Mouse (Mus musculus) gastrocnemius, adult 18-20 months (tissue): ENCODE measurements around the gene Crot. TPM values are rescaled to one million over a fixed set of nuclear protein-coding genes. Genes with fewer than 3 reads are reported as not detected.
"Not testable (repeated sequence)": the region's sequence is repeated elsewhere in the genome, so short reads cannot be mapped to it uniquely, and the experiment has no call there.

ENCODE experiments used
- DNase-seq: peaks from one replicate; pipeline ENCODE4 v3.0.0; 2021; ENCODE audit warnings: low spot score
- long read RNA-seq, 2 experiments: library from polyadenylated mRNA; stranded (forward); transcript quantifications; one replicate each; pipeline ENCODE4 v2.0.0; 2021
- total RNA-seq, 2 experiments: library from RNA; stranded (reverse); gene quantifications; 2 replicates each; pipeline ENCODE4 v1.2.3; 2021

The Crot gene
- 10 to 100 TPM; 26.6 to 26.7 TPM for total RNA-seq
- long read RNA-seq, experiment 1, transcript Crot-201 (18 exons, 2,996 nt): major isoform, 61 of 90 reads
- long read RNA-seq, experiment 1, partial matches to known transcripts: 7 of 90 reads
- long read RNA-seq, experiment 1, other reads (novel, unspliced or antisense): 22 of 90 reads
- long read RNA-seq, experiment 2, transcript Crot-201 (18 exons, 2,996 nt): major isoform, 40 of 60 reads
- long read RNA-seq, experiment 2, partial matches to known transcripts: 5 of 60 reads
- long read RNA-seq, experiment 2, other reads (novel, unspliced or antisense): 15 of 60 reads

DNA sequence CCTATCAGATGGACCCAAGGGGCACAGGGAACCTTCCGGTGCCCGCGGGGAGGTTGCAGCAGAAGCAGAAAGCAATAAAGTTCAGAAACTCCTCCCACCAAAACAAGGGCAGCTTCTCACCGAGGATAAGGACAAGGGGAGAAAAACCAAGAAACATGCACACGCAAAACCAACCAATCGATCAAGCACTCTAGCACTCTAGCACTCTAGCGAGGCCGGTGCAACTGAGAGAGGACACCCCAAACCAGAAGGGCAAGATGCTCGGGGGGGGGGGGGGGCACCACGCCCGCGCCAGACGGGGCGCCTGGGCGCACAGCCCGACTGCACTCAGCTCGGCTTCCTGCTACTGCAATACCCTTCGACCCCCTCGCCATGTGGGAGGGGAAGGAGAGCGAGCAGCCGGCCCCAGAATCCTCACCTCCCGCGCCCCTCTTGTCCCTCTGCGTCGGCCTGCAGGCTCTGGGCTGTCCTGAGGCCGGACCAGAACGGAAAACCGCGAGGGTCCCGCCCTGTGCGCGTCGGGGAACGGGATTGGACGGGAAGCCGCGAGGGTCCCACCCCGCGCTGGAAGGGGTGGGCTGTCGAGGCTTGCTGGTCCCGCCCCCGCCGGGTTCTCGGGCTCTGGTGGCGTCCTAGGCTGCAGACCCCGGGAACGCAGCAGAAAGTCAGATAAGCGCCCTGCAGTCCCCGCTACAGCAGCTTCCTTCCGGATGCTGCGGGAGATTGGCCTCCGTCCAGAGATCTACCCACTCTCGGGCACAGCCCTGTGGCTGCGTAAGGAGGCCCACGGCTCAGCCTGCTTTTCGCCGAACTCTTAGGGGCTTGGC is at the start of gene Crot:
TSS of gene Crot (minus strand) at position 639 of the 827 bp plus-strand sequence.
- DNase-seq: peak; percentile 93

DNA sequence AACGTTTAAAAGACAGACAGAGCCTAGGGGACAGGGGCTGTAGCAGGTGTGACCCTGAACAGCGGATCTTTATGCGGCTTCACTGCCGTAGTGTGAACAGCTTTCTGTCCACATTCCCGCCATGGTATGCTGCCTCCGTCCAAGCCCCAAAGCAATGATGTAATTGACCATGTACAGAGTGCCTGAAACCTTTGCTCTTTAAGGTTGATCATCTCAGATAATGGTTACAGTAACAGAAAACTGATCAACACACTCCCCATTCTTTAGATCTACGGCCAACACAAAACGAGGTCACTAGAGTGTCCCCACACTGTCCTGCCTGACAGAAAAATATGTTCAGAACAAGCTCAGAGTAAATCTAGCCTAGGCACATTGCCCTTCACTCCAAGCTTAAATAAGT is 48.8 kb upstream of the Crot start:
- no peak for DNase-seq

DNA sequence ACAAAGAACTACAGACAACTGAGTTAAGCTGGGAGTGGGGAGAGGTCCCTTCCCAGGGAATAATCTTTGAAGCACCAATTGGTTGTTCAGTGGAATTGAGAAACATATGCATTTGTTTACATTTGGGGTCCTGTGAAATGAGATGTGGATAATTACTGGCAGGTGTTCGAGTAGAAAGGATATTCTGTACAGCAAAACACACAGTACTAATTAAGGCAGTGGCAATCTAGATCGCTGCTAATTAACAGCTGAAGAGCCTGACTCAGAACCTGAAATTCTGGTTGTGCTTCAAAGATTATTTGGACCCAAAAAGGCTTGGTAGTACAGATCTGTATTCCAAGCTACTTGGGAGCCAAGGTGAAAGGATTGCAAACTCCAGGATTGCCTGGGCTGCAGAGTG is 47.7 kb upstream of the Crot start:
- no peak for DNase-seq

DNA sequence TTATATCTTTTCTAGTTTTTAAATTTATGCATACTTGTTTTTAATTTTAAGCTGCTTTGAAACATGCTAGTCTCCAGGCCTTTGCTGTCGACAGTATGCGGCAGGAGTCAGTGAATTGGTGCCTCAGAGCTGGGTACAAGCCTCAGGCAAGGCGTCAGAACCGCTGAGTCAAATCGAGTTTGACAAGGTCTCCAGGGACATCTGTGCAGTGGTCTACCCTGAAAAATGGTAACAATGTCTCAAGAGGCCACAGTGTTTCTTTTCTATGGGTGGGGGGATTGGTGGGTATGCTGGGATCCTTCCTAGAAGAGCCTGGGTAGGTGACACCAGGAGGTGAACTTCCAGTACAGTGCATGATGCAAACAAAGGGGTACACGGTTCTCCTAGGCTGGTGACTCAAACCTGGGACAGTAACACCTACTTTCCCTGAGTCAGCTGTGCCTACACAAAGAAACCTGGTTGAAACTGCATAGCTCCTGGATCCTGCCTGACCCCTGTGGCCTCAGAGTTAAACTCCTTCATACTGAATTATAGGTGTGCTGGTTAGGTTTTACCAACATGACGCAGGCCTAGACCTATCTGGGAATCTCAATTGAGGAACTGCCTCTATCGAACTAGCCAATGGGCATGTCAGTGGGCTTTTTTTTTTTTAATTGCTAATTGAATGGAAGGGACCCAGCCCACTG is 46.6 kb upstream of the Crot start:
- no peak for DNase-seq

DNA sequence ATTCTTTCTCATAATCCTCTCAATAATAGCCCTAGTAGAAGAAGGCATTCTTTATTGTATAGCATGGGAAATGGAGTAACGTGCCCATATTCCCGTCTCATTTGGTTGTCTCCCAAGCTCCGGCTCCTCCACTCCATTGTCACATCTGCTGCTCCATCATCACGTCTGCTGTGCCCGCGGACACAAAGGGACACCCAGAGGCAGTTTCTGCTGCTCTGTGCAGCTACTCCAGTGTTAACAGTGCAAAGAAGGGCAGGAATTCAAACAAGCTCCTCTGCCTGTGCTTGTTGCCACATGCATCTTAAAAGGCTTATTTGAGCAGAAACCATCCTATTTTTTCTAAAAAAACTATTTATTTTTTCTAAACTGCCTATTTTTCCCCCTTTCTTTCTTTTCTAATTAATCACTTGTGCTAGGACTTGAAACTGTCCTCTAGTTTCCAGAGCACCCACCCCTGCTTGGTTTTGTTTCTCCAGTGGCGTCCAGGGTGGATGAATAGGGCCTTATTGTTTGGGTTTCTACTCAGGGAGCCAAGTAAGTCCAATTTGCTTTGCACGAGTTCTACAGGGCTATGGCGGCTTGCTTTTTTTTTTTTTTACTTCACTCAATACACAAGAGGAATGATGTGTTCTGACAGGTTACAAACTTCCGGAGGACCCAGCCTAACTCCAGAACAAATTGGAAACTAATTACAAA is 45.7 kb upstream of the Crot start:
- no peak for DNase-seq

DNA sequence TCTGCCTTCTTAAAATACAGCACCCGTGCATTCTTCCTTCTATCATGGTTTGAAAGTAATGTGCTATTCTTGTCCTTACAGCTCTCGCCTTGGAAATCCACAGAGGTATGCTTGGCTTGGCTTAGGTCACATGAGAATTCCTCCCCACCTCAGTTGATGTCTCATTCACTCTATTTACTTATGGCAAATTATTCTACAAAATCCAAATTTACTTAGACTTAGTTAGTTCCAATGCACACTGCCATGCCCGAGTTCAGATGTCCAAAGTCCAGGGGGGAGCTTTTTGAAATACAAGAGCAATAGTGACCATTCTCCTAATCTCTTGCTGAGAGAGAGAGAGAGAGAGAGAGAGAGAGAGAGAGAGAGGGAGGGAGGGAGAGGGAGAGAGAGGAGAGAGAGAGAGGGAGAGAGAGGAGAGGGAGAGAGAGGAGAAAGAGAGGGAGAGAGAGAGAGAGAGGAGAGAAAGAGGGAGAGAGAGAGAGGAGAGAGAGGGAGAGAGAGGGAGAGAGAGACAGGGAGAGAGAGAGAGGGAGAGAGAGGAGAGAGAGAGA is 43.6 kb upstream of the Crot start:
- no peak for DNase-seq

DNA sequence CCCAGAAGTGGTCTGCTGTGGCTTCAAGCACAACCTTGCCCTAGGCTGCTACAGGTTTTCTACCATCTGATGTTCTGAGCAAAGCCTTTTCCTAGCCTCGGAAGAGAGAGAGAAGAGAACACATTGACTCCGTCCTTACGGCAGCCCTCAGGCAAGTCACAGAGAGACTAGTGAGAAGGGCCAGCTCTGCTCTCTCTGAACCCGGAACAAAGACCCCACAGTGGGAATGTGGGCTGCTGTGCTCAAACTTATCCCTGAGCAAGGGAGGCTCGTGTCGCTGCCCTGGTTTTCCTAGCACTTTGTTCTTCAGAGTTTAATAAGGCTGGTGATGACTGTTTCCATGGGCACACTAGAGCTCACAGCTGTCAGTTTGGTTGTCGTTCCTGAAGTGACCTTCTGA is 42.9 kb upstream of the Crot start:
- no peak for DNase-seq

DNA sequence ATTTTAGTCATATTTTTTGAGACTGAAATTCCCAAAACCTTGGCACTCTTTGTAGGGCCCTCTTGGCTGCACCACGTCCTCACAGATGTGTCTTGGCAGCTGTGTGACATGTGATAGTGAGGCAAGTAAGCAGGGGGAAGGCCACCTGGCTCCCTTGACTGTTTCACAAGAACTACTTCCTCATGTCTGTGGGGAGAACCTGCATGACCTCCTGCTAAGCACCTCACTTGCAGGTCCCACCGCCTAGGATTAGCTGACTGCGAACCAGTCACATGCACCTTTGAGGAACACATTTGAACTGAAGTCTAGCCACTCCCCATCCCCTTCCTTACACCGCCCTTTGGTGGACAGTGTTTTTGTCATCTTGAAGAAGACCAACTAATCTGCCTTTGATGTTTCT is 40.2 kb upstream of the Crot start:
- DNase-seq: no peak

DNA sequence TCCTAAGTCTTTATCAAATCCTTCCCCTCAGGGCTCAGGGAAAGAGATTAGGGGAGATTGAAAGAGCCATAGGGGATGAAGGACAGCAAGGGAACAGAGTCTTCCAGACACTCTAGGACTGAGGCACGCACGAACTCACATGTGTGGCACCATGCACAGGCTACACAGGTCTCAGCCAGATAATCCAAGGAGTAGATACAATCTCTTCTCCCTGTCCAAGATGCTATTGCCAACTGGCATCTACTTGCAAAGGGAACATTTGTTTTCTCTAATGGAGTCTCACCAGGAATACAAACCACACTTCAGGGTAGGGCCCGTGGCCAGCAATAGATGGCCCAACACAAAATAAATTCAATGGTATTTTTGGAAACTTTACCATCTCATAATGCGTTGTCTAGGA is 38.3 kb upstream of the Crot start:
- no peak for DNase-seq

DNA sequence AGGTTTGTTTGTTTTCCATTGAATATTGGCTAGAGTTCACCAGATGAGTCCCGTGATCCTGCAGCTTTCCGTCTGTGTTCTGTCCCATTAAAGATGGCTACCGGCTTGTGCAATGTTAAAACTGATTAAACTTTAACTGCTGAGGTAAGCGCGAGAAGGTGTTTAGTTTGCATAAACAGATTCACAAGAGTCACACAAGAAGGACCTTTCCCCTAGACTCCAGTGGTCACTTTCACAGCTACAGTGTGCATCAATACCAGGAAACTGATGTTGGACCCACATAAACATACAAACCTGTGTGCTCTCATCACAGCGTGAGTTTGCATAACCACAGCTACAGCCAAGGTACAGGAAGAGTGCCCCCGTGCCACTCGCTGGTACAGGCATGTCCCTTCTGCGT is 37.4 kb upstream of the Crot start:
- DNase-seq: no peak

DNA sequence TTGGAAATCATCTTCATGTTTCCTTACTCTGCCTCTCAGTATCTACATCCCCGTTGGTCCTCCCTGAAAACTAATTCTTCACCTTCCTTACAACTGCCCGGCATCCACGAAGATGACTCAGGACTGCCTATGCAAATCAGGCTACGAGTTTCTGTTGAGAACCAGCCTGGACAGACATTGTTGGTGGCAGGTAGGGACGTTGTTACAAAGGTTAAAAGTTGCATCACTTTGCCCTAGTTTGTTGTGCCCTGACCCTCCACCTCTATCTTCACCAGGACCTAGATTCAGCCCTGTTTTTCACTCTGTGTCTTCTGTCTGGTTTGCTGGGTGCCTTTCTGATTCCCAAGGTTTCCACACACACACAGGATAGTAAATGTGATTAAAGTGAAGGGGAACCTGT is 36.7 kb upstream of the Crot start:
- DNase-seq: no peak

DNA sequence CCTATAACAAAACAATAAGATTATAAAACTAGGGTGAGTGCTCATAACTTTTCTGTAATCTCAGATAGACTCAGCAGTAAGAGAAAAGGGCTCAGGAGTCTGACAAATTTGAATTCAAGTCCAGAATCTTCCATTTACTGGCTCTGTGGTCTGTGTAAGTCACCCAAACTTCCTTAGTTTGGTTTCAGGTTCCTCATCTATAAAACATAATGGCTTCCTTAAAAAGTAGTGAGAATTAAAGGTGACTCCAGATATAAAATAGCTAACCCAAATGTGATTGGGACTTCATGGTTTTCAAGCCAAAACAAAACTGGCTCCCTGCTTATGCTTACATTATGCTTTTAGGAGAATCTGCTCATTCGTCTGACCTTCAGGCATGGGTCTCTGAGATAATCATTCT is 35.5 kb upstream of the Crot start:
- no peak for DNase-seq

DNA sequence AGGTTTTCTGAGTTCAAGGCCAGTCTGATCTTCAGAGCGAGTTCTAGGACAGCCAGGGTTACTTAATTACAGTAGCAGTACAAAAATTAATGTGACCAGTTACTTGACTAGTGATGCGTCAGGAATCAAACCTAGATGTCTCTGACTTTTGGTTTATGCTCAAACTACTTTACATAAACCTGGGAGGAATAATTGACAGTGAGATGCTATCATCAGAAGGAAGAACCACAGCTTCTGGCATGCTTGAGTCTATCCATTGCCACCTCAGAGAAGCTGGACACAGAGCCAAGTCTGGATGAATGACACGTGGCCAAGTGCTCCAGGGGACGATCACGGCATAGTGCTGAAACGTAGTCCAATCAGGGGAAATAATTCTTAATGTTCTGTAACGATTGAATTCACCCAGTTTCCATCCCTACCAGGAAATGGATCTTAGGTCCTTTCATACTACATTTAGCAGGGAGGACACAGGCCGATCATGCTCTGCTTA is 35.0 kb upstream of the Crot start:
- DNase-seq: no peak

DNA sequence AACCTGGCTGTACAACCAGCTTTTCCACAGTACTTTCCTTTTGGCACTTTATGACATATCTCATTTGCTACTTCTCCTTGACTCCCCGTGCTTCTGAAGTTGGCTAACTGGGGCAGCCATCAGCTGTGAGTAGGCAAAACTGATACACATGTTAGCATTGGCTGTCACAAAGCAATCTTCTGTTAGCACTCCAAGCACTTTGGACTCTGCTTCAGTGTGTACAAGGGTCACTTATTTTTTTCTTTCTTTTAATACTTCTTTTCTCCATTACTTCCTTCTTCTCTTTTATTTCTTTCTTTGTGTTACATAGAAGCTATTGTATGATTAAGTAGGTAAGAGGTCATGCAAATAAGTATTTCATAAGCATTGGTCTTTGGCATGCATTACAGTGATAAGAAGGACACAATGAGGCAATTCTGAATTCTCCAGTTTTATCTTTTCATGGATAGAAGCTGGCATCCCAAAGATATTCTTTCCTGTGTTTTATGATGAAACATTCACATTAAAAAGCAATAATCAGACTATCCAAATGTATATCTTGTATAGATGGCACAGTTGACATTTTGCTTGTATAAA is 31.2 kb upstream of the Crot start:
- no peak for DNase-seq

DNA sequence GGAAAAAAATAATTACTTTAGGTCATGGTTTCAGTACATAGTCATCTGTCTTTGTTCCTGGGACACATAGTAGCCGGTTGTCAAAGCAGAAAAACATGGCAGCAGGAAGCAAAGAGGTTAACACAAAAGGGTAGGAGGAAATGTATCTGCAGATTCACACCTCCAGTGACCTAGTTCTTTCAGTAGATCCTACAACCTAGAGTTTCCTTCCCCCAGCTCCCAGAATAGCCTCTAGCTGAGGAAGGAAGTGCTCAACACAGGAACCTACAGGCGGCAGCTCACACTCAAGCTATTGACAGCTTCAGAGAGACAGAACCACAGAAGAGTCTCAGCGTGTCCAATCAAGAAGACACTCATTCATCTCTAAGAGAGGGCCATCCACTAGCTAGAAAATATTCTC is 18.2 kb upstream of the Crot start:
- peak; percentile 52 for DNase-seq

DNA sequence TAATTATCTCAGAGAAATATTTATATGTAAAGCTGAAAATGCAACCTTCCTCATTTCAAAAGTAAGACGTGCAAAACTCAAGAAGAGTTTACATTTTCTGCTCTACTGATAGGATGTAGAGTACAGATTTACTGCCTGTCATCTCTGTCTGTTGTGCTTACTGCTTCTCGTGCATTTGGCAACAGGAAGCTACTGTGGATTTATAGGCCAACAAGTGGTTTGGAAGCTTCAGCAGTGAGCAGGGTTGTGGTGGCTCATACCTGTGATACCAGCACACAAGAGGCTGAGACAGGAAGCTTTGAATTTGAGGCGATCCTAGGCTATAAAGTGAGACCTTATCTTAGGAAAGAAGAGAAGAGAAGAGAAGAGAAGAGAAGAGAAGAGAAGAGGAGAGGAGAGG is 17.6 kb upstream of the Crot start:
- DNase-seq: no peak

DNA sequence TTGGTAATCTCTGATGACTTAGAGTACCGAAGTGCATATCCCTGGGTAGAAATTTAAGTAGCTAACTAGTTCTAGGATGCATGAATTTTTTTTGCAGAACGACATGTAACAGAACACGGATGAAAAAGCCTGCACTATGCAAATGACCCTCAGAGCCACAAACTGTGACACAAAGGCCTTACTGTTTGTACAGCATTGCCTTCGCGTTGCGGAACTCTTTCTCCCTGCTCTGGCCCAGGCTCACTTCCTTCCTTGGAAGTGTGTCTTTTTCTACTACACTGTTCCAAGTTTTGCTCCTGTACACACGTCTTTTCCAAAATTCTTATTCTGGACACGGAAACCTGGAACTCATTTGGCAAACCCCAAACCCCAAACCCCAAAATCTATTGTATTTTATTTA is 14.2 kb upstream of the Crot start:
- no peak for DNase-seq

DNA sequence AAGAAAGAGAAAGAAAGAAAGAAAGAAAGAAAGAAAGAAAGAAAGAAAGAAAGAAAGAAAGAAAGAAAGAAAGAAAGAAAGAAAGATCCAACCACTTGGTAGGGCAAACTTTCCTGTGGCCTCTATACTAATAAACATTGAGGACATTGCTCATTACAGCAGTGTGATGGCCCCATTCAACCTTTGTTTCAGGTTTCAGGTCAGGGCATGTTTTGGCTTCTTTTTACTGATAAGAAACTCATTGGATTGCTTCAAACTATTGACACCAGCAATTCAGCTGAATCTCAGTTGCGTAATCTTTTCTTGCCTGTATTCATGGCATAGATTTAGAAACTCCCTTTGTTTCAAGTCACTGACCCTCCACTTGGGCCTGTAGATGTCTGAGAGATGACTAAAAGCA is 13.0 kb upstream of the Crot start:
- no peak for DNase-seq

DNA sequence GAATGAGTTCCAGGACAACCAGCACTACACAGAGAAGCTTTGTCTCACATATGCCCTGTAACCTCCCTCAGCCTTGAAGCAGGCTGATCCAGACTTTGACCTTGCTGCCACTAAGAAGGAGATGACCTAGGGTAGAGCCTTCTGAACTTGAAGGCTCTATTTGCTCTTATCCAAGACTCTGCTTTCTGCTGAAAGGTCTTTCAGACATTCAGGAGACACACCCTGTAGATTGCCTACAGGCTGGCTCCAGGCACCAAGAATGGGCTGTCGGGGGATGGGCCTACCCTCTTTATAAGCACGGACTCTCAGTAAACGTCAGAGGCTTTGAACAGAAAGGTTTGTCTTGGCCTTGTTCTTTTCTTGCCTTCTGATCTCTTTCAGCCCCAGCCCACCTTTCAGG is 9.5 kb upstream of the Crot start:
- not testable (repeated sequence) for DNase-seq

DNA sequence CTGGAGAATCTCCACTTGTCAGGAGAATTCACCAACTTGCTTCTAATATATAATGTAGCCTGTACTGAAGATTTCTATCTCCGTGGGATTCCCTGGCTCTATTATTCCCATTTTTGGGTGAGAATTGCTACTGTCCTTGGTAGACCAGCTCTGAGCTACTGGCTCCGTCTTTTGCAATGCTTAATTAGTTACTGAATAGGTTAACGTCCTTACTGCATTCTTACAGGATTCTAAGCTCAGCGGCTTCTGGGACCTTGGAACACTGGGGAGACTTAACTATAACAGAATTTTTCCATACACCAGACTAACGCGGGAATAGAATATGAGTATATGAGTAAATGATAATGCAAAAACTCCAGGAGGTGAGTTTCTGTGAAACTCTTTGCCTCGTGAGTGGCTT is 2.9 kb upstream of the Crot start:
- not testable (repeated sequence) for DNase-seq

DNA sequence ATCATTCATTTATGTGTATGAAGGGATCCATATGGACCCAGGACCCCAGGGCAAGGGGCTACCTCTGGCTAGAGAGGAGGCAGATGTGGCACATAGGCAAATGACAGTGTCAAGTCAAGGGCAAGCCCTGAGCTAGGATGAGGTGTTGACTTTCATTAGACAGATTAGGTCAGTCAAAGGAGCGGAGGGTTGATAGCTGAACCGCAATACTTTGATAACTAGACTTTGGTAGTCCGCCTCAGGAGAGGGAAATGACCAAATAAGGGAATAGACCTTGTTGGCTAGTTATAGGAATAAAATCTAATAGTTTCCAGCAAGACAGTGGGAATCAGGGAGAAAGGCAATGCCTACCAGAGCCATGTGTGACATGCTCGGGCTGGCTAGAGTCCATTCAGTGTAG is 2.0 kb upstream of the Crot start:
- DNase-seq: no peak
